Mouse (Mus musculus): ENCODE data around the gene Itpr1. TPM values are rescaled to one million over a fixed set of nuclear protein-coding genes. Genes with fewer than 3 reads are reported as not detected.

Itpr1 gene
- polyA plus RNA-seq, 1 experiment = 64.6 TPM

DNA sequence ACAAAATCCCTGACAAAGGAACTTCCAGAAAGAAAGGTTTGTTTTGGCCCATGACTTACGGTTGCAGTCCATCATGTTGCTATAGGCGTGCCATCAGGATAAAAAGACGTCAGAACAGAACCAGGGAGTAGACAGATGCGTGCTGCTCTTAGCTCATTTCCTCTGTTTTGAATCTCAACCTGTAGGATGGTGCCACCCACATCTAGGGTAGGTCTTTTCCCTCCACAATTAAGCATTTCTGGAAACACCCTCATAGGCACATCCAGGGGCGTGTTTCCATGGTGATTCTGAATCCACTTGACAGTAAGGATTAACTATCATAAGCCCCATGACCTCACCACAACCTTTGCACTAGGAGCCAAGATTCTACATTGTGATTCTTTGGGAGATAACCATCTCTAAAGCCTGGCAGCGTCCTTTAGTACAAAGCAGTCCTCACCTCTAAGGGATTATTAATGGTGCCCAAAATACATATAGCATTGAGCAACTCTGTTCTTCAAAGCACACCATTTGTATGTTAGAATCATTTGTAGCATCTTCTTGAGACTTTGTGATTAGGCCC is 111.6 kb downstream of the Itpr1 start:
- DNase-seq (ENCODE audit: low spot score) = no peak

DNA sequence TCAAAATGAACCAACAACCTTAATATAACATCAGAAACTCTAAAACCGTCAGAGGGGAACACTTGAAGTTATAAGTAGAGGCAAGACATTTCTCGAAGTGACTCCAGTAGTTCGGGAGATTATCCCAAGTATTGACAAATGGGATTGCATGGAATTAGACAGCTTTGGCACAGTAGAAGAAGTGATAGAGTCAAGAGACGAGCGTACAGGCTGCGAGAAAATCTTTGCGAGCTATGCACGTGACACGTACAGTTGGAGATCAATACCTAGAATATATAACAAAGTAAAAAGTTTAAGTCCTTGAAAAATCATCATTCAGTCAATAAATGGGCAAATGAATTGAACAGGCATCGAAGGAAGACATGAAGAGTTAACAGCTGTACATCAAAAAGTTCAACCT is 112.5 kb downstream of the Itpr1 start:
- no peak for DNase-seq (ENCODE audit: low spot score)

DNA sequence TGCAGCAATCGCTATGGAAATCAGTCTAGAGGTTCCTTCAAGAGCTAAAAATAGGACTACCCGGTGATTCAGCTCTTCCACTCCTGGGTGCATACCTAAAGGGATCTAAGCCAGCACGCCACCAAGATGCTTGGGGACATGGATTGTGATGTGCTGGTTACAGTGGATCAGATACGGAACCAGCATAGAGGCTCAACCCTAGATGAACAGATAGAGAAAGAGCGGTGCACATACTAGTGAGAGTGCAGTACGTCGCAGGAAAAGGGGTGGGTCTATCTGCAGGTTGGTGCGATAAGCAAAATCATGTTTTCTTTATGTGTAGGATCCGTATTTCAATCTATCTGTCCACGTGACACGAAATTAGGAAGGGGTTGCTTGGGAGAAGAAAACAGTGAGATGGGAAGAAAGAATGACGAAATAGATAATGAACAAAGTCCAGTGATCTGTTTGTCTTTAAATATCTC is 113.1 kb downstream of the Itpr1 start:
- DNase-seq (ENCODE audit: low spot score) = no peak

DNA sequence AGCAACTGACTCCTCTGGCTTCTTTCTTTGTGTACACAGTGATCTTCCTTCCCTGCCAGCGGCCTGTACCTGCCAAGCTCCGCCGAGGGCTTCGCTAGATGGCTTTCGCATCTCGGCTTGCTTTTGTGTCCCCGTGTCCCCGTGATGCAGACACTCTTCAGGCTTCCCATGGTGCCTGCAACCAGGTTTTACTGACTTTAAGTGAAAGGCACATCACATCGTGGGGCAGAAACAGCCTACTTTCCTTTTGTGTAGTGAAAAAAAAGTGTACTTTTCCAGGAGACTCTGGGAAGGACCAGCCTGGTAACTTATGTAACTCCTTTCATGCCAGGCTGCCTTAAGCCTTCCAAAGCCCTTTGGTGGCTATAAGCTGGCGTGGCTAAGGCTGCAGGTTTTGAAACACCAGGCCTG is 113.9 kb downstream of the Itpr1 start:
- DNase-seq (ENCODE audit: low spot score) = no peak

DNA sequence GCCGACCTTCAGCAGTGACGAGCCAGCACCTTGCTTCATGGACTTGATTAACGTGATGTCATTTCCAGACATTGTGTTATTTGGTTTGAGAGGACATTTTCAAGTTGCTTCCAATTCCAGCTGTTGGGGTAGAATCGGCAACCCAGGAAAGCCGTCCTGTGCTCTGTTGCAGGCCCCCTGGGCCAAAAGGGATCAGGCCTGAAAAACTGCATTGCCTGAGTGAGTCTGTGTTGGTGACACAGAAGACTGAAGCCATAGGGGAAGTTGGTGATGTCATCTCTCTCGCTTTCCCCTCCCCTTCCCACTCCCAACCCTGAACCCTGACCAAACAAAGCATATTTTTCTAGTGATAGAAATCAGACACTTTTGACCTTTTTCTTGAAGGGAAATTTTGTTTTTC is 114.7 kb downstream of the Itpr1 start:
- no peak for DNase-seq (ENCODE audit: low spot score)

DNA sequence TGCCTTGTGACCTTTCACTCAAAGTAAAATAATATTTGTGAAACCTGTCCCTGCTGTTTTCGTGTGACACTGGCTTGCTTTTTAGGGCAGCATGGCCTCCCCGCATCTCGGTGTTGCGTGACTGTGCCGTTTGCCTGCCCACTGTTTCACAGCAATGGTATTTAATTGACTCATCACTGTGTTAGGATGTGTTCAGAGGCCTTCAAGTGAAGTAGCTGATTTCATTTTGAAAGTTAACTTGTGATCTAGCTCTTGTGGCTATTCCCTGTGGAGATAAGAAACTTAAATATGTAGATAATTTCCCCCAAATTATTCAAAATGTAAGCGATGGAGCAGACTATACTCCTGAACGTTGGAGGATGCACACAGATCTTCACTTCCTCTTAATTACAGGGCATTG is 115.4 kb downstream of the Itpr1 start:
- no peak for DNase-seq (ENCODE audit: low spot score)

DNA sequence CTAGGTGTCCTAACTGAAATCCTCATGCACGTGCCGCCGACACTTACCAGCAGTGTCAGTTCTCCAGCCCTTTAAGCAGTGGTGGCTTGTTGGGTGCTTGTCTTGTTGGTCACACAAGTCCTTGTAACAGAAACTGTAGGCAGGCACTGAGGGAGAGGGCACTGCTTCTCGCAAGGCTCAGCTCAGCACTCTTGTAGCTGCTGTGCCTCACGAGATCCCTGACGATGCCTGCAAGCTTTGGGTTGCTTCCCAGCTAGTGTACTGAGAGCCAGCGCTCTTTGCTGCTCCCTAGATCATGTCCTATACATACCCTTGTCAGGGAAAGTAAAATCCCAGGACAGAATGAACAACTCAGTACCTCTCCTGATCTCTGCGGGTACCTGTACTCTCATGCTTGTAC is 117.6 kb downstream of the Itpr1 start:
- DNase-seq (ENCODE audit: low spot score) = no peak

DNA sequence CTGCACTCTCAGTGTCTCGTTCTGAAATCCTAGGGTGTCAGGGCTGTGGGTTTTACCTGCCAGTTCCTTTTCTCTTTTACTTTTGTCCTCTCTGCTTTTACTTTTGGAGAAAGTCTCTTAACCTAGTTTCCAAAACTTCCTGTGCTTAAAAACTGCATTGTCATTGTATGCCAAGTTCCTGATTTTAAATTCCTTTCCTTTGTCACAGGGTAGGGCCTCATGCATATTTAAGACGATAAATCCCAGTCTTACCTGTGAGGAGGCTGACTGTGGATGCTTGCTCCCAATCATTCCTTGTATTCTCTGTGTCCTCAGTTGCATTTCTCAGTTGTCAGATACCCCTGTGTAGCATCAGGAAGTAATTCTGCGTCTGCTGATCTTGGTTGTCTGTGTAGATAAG is 118.4 kb downstream of the Itpr1 start:
- no peak for DNase-seq (ENCODE audit: low spot score)

DNA sequence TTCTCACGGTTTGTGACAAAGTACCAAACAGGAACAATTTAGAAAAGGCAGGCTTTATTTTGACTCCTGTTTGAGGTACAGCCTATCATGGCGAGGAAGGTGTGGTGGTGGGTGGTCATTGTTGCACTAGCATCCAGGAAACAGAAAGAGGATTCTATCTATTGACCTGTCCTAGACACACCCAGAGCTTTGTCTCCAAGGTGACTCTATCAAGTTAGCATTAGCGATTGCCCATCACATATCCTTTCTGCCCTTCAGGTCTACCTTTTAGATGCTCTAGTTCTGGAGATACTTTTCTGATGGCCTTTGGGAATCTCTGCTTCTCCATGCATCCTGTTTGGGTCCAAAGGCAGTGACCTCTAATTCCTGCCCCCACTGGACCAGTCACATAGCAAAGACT is 121.2 kb downstream of the Itpr1 start:
- DNase-seq (ENCODE audit: low spot score) = no peak

DNA sequence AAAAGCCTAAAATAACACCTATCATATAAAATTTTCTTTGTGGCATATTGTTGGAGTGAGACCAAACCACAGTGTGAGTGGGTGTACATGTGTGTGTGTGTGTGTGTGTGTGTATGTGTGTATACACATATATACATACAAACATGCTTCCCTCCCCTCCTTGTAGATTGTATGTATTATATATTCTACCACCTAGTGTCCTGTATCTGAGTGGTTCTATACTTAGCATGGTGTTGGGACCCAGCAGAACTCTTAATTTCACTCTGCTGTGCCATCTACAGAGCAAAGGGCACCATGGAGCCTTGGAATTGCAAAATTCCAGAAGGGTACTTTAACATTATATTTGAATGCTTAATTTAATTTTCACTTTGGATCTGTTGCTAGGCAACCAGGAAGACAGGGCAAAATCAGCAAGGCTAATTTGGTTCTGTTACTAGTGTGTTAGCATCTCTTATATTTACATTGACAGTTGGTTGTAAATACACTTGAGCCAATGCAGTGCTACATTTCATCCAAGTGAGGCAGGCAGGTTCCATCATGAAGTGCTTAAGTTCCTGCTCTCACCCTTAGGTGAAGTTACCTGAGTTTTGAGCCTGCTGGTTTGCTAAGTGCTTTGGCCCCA is 122.4 kb downstream of the Itpr1 start:
- no peak for DNase-seq (ENCODE audit: low spot score)

DNA sequence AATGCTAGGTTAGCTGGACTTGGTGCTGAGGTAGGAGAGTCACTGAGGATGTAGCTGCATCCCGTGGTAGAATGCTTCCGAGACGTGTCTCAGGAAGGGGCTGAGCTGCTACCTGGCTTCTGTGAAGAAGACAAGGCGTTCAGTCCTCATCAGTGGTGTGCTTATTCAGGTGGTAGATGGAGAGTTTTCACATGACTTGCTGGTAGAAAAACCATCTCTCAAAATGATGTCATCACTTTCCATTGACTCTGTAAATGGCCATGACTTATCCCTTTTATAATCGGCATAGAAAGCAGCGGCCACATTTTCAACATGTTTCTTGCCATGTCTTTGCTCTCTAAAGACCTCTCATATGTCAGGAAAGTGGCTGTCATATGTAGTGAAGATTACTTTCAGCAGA is 123.6 kb downstream of the Itpr1 start:
- DNase-seq (ENCODE audit: low spot score) = no peak

DNA sequence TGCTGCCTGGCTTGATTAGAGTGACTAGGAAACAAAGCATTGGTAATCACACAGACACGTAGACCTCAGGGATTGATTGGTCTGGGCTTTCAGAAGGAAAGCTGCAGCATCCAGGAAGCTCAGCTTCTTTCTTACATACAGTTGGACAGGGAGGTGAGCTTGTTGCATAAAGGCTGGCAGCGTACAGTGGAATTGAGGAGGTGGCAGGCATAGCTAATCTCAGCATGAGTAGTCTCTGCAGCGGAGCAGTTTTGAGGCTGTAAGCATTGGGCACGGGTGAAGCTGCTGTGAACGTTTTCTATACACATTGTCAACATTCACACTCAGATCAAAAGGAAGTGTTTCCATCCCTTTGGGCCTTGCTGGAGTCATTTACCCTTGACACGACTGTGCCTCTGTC is 124.4 kb downstream of the Itpr1 start:
- DNase-seq (ENCODE audit: low spot score) = no peak

DNA sequence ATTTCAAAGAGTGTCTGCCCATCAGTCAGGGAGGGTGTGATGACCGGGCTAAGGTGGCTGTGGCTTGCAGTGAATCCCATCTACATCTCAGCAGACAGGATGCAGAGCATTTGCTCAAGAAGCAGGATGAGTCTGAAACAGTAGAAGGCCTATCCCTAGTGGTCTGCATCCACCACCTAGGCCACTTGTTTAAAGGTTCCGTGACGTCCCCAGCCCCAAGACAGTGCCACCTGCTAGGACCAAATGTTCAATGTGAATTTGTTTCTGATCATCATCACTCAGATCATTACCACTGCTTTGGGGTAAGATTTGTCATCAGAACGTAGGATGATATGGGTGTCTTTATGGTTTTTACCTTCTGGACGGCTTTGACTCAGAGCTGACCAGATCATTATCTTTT is 125.5 kb downstream of the Itpr1 start:
- no peak for DNase-seq (ENCODE audit: low spot score)

DNA sequence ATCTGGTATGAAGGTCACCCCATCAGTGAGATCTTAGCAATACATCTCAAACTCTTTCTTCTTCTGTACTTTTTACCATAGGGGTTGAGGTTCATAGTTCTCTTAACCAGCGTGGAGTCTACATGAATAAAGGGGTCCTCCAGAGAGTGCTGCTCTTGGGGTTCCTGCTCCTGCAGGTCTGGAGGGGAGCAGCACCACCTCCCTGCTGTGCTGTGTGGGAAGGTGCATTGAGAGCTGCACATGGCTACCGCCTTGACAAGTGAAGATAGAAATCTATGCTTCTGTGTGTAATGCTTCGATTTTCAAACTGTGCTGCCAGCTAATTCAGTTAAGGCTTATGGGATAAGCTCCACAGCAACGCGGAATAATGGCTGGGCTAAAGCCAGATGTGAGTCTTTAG is 130.1 kb downstream of the Itpr1 start:
- no peak for DNase-seq (ENCODE audit: low spot score)

DNA sequence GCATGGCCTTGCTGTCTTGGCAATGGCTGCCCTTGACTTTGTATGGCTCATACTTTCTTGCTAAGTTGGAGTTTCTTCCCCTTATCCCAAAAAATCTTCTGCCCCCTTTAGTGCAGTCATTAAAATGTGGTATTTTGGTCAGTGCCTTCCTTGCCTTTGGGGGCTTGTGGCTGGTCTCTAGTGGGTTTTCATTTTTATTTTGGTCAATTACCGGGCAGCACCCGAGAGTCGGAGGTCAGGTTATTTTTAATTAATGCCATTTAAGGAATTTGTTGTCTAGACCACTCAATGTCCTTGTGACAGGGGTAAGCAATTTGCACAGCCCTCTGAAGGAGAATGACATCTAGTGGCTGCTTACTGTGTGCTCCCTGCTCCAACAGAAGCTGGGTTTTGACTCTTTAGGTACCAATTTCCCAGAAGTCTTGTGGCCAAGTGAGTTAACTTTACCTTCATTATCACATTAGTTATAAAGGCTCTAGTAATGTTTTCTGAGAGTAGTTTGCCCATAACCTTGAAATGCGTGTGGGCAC is 130.9 kb downstream of the Itpr1 start:
- no peak for DNase-seq (ENCODE audit: low spot score)

DNA sequence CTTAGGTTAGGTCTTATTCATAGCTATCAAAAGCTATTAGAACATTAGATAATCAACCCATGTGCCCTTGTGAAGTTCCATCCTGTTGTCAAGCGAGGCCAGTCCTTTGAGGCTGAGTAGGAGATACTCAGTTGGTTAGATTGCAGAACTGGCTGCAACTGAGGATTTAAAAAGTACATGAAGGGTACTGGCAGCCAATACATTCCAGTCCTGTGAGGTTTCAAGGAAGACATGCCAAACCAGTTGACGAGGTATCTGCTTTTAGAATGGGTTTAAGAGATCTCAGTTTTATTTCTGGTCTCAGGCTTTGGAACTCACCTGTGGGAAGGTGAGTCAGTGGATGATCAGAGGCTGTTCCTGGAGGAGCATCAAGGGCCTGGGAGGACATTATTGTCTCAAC is 137.9 kb downstream of the Itpr1 start:
- DNase-seq (ENCODE audit: low spot score) = no peak

DNA sequence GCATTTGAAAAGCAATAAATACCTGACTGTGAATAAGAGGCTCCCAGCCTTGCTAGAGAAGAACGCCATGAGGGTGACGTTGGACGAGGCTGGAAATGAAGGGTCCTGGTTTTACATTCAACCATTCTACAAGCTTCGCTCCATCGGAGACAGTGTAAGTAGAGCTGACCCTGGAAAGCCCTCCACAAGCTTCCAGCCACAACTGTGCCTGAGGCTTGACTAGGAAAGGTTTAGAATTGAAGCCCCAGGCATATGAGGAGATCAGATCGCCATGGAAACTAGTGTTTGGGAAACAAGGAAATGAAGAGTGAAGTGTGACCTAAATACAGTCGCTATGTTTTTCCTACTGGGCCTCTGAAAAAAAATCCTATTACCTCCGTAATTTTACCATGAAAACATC is 139.1 kb downstream of the Itpr1 start:
- DNase-seq (ENCODE audit: low spot score) = no peak

DNA sequence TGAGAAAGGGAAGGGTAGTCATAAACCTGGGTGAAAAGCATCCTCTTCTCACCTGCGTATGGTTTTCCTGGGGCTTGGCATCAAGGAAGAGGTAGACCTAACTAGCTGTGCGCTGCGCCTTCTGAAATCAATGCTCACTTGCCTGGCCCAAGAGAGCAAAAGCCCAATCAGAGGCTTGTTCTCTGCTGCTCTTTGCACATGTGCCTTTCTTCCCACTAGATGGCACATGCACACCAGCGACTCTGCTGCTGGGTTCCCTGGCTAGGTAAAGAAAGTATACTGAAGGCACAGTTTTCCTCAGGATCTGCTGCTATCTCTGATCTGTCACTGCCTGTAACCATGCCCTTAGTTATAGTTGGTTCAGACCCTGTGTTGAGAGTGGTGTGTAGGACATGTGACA is 154.5 kb downstream of the Itpr1 start:
- DNase-seq (ENCODE audit: low spot score) = no peak

DNA sequence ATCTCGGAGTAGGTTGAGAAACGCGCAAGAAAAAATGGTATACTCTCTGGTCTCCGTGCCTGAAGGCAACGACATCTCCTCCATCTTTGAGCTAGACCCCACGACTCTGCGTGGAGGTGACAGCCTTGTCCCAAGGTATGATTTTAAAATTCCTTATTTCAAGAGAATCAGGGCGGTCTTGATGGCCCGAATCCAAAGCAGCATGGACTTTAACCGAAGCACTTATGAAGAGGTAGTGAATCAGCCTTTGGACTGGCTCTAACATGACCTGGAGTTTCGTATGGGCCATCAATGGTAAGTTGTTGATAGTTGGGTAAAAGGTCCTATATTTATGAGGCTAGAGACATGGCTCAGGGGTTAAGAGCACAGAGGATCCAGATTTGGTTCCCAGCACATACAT is 156.1 kb downstream of the Itpr1 start:
- no peak for DNase-seq (ENCODE audit: low spot score)

DNA sequence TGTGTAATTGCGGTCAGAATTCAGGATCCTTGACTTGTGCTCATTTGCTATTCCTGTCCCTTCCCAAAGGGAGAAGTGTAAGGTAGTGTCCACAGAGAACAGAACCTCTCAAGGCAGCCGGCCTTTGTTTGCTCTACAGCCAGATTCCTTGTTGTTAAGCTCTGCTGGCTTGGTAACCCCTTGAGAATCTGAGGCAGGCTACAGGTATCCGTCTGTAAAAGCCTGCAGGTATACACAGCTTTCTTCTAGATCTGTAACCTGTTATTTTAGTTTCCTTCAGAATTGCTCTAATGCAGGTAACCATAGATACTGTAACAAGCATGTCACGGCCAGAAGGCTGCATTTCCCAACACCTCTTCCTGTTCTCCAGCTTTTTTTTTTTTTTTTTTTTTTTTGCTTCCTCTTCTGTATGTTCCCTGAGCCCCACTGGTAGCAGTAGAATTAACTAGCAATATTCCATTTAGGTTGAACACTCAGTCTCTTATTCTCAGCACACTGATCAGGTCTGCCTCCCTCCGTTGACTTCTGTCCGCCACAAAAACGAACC is 158.5 kb downstream of the Itpr1 start:
- DNase-seq (ENCODE audit: low spot score) = no peak

DNA sequence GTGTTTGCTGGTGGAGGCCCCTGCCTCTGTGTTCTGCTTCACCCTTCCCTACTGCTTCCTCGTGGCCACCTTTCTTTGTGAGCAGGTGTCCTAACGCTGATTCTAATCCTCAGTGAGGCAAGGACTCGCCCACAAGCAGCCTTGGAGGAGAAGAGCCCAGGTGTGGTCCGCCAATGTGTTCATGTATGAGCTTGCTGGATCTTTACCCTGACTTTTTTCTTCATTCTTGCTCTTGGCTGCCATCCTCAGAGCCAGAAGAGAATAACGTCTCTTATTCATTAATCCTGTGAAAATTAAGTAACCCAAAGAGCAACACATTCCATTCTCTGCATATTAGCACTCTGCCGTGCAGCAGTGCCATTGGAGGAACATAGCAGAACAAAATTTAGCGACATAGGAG is 161.1 kb downstream of the Itpr1 start:
- DNase-seq (ENCODE audit: low spot score) = no peak

DNA sequence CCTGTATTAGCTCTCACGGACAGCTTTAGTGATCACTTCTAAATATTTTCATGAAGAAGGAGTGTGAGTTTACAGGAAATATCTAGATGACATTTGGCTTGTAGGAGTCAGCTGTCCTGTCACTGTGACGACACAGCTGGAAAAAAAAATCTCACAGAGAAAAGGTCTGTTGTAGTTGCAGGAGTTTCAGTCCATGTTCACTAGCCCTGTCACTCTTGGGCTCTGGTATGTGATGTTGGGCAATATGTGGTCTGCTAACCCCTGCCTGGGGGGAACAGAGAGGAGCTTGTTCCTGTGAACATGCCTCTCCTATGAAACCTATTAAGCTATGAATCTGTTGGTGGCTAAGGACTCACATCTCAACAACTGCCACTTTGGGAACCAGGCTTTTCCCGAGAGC is 166.1 kb downstream of the Itpr1 start:
- no peak for DNase-seq (ENCODE audit: low spot score)

DNA sequence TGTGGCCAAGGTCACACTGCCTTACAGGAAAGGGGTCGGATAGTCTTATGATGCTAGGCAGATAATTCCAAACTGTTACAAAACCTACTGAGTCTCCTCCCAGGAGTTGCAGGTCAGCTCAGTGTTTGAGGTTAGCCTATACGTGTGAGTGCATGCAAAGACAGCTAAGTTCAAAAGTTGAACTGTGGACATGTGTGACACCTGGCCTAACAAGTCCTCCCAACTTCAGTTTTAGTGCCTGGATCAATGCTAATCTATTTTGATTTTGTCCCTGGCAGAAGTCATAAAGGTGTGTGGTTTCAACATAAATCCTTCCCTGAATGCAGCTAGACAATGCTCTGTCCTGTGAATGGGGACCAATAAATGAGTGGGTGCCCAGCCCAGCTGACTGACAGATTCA is 167.3 kb downstream of the Itpr1 start:
- DNase-seq (ENCODE audit: low spot score) = no peak

All from urinary bladder, adult 2 months (tissue).